Mouse (Mus musculus): ENCODE measurements around the gene Mipep. TPM values are rescaled to one million over a fixed set of nuclear protein-coding genes. Genes with fewer than 3 reads are reported as not detected.

Gene Mipep
- polyA plus RNA-seq, 1 experiment from 2014 or later, result 5.6 TPM

DNA sequence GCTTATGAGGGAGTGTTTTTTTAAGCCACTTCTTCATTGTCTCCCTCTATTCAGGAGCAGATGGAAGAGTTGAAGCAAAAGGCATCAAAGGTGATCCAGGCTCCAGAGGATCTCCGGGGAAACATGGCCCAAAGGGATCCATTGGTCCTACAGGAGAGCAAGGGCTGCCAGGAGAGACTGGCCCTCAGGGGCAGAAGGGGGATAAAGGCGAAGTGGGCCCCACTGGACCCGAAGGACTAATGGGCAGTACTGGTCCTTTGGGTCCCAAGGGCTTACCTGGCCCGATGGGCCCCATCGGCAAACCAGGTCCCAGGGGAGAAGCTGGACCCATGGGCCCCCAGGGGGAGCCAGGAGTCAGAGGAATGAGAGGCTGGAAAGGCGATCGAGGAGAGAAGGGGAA, 5.2 kb upstream of the Mipep start:
- Histone ChIP-seq H3K9me3 (ENCODE audit: low read length) (no peaks in the 10 kb centered on the region), H3K4me3 (ENCODE audit: low read depth, low read length) (no peak overlapping the region), H3K4me1 (ENCODE audit: insufficient read depth) (no peaks in the 10 kb centered on the region), H3K27me3 (ENCODE audit: insufficient read depth, low read length) (no peaks in the 10 kb centered on the region), H3K36me3 (replicated peaks; ENCODE audit: insufficient read depth, low read length) (no peaks in the 10 kb centered on the region), H3K4me2 (ENCODE audit: low read depth, low read length) (no peak overlapping the region), H3K9ac (replicated peaks) (no peak overlapping the region), H3K27ac (ENCODE audit: low read depth) (no peak overlapping the region)
- 90% methylated on average over 7 of the region's 7 CpGs for WGBS (ENCODE audit: insufficient replicate concordance)
- TF ChIP-seq CTCF (IDR thresholded peaks at IDR 0.05; ENCODE audit: low read depth) (no peak), EP300 (IDR thresholded peaks at IDR 0.05; ENCODE audit: low read depth) (no peak)
- DNase-seq (no peak), ATAC-seq (no peak)

DNA sequence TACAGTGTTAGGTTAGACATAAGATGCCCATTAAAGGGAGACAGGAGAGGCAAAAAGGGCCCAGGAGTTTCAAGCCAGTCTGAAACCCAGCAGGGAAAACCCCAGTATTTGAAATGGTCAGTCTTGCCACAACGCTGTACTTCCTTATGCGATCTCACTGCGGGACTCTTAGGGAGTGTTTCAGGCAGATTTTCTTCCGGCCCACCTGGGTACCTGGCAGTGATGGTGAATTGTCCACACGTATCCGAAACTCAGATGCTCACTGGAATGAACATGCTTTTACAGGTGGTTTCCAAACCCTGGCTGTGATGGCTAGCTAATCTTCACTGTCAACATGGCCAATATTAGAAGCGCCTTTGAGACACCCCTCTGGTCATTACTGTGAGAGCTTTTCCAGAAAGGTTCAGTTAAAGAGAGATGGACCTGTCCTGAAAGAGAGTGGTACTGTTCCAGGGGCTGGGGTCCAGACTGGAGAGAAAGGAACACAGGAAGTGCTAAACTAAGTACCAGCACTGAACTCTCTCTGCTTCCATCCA, 2.2 kb upstream of the Mipep start:
- Histone ChIP-seq H3K4me1 (ENCODE audit: insufficient read depth) (peaks cover 4% of the 10 kb centered on the region; the same call in 1 of the 2 replicates), H3K27me3 (ENCODE audit: insufficient read depth, low read length) (no peaks in the 10 kb centered on the region), H3K4me2 (ENCODE audit: low read depth, low read length) (0 out of 2 replicates have a peak overlapping the region, but pooled peaks have one; percentile 13), H3K9ac (replicated peaks) (no peak overlapping the region), H3K9me3 (ENCODE audit: low read length) (no peaks in the 10 kb centered on the region), H3K4me3 (ENCODE audit: low read depth, low read length) (no peak overlapping the region), H3K27ac (ENCODE audit: low read depth) (no peak overlapping the region), H3K36me3 (replicated peaks; ENCODE audit: insufficient read depth, low read length) (no peaks in the 10 kb centered on the region)
- WGBS (ENCODE audit: insufficient replicate concordance), result 38% methylated on average over 7 of the region's 7 CpGs
- TF ChIP-seq EP300 (IDR thresholded peaks at IDR 0.05; ENCODE audit: low read depth) (no peak), CTCF (IDR thresholded peaks at IDR 0.05; ENCODE audit: low read depth) (no peak)
- DNase-seq (no peak), ATAC-seq (no peak)

DNA sequence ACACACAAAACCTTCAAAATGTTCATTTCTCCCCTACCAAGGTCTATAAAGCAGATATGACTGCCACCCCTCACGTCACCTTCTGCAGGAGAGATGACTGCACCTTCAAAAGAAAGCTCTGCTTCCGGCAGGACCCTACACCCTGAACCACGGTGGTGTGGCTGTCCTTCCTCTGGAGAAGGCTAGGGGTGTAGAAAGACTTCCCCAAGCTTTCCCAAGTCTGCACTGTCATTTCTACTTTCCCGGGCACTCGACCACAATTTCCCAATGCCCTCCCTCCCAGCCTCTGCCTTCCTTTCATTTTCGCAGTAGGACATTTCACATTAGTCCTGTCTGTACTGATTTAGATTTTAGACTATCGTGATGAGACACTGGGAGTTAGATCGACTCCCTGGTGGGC, 1.2 kb upstream of the Mipep start:
- TF ChIP-seq CTCF (IDR thresholded peaks at IDR 0.05; ENCODE audit: low read depth), result no peak
- no peak for TF ChIP-seq EP300 (IDR thresholded peaks at IDR 0.05; ENCODE audit: low read depth)
- ATAC-seq (no peak), DNase-seq (no peak)
- H3K36me3 ChIP-seq (replicated peaks; ENCODE audit: insufficient read depth, low read length), result peaks cover 5% of the 10 kb centered on the region; the same call in 1 of the 2 replicates
- peaks cover 4% of the 10 kb centered on the region; the same call in 1 of the 2 replicates for H3K4me1 ChIP-seq (ENCODE audit: insufficient read depth)
- 35% methylated on average over 8 of the region's 8 CpGs for WGBS (ENCODE audit: insufficient replicate concordance)
- peak overlapping the region; percentile 45 for H3K4me2 ChIP-seq (ENCODE audit: low read depth, low read length)
- 0 out of 2 replicates have a peak overlapping the region, but pooled peaks have one; percentile 34 for H3K9ac ChIP-seq (replicated peaks)
- H3K27ac ChIP-seq (ENCODE audit: low read depth), result peak overlapping the region; percentile 11; the same call in 1 of the 2 replicates
- 0 out of 2 replicates have a peak overlapping the region, but pooled peaks have one; percentile 3 for H3K4me3 ChIP-seq (ENCODE audit: low read depth, low read length)
- H3K9me3 ChIP-seq (ENCODE audit: low read length), result no peaks in the 10 kb centered on the region
- H3K27me3 ChIP-seq (ENCODE audit: insufficient read depth, low read length), result no peaks in the 10 kb centered on the region

DNA sequence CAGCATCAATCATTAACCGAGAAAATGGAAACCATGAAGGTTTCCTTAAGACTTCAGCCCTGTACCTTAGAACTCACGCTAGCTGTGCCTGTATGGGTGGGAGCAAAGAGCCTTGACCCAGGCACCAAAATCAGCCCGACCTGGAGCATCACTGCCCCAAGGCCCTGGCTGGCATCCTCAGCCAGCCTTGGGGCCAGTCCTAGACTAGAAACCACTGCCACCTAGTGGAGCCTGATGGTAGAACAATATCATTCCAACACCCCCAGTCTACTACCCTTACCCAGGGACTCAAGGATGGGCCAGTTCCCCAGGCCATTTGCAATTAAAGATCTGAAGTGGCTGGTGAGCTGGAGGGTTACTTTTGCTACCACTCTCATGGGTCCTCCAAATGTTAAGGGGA, 5.7 kb downstream of the Mipep start:
- DNase-seq (peak; percentile 61), ATAC-seq (peak; percentile 45; the same call in 1 of the 2 replicates)
- Histone ChIP-seq H3K4me1 (ENCODE audit: insufficient read depth) (peaks cover 3% of the 10 kb centered on the region; the same call in 1 of the 2 replicates), H3K27me3 (ENCODE audit: insufficient read depth, low read length) (no peaks in the 10 kb centered on the region), H3K9ac (replicated peaks) (no peak overlapping the region), H3K36me3 (replicated peaks; ENCODE audit: insufficient read depth, low read length) (peaks cover 20% of the 10 kb centered on the region), H3K27ac (ENCODE audit: low read depth) (no peak overlapping the region), H3K9me3 (ENCODE audit: low read length) (no peaks in the 10 kb centered on the region), H3K4me3 (ENCODE audit: low read depth, low read length) (no peak overlapping the region), H3K4me2 (ENCODE audit: low read depth, low read length) (no peak overlapping the region)
- TF ChIP-seq EP300 (IDR thresholded peaks at IDR 0.05; ENCODE audit: low read depth) (no peak), CTCF (IDR thresholded peaks at IDR 0.05; ENCODE audit: low read depth) (peak; percentile 74)
- 46% methylated on average over 3 of the region's 3 CpGs for WGBS (ENCODE audit: insufficient replicate concordance)

GRCm38 (mm10) chr14:60796600-60797322, 12.4 kb downstream of the Mipep start:
- TF ChIP-seq EP300 (IDR thresholded peaks at IDR 0.05; ENCODE audit: low read depth) (no peak), CTCF (IDR thresholded peaks at IDR 0.05; ENCODE audit: low read depth) (no peak)
- no peaks in the 10 kb centered on the region for H3K9me3 ChIP-seq (ENCODE audit: low read length)
- DNase-seq, result no peak
- H3K9ac ChIP-seq (replicated peaks), result no peak overlapping the region
- WGBS (ENCODE audit: insufficient replicate concordance), result 77% methylated on average over 4 of the region's 4 CpGs
- no peak overlapping the region for H3K4me3 ChIP-seq (ENCODE audit: low read depth, low read length)
- no peak overlapping the region for H3K27ac ChIP-seq (ENCODE audit: low read depth)
- no peaks in the 10 kb centered on the region for H3K27me3 ChIP-seq (ENCODE audit: insufficient read depth, low read length)
- H3K4me2 ChIP-seq (ENCODE audit: low read depth, low read length), result no peak overlapping the region
- H3K4me1 ChIP-seq (ENCODE audit: insufficient read depth), result 0 out of 2 replicates have a peak, but pooled peaks cover 5% of the 10 kb centered on the region
- peak; percentile 68 for ATAC-seq
- H3K36me3 ChIP-seq (replicated peaks; ENCODE audit: insufficient read depth, low read length), result peaks cover 7% of the 10 kb centered on the region

- H3K27ac ChIP-seq (ENCODE audit: low read depth), result no peak overlapping the region
- WGBS (ENCODE audit: insufficient replicate concordance), result 69% methylated on average over 5 of the region's 5 CpGs
- no peak for DNase-seq
- no peaks in the 10 kb centered on the region for H3K9me3 ChIP-seq (ENCODE audit: low read length)
- TF ChIP-seq EP300 (IDR thresholded peaks at IDR 0.05; ENCODE audit: low read depth), result no peak
- TF ChIP-seq CTCF (IDR thresholded peaks at IDR 0.05; ENCODE audit: low read depth), result no peak
- no peak overlapping the region for H3K4me2 ChIP-seq (ENCODE audit: low read depth, low read length)
- H3K4me3 ChIP-seq (ENCODE audit: low read depth, low read length), result no peak overlapping the region
- H3K27me3 ChIP-seq (ENCODE audit: insufficient read depth, low read length), result no peaks in the 10 kb centered on the region
- H3K9ac ChIP-seq (replicated peaks), result no peak overlapping the region
- 0 out of 2 replicates have a peak, but pooled peaks cover 5% of the 10 kb centered on the region for H3K4me1 ChIP-seq (ENCODE audit: insufficient read depth)
- no peak for ATAC-seq
- peaks cover 4% of the 10 kb centered on the region for H3K36me3 ChIP-seq (replicated peaks; ENCODE audit: insufficient read depth, low read length)
Measured at GRCm38 (mm10) chr14:60797596-60797995, 13.2 kb downstream of the Mipep start.
